Mouse (Mus musculus) right cerebral cortex, postnatal 10 days (tissue): ENCODE measurements at regions not wholly inside any gene's neighbourhood (a gene's known extent, or its start where the extent isn't known, plus 50 kb on each side); places are given as distances from the start of the nearest gene placed in this dataset.

Experiments used
- DNase-seq, 2 experiments: peaks; one replicate each; pipeline ENCODE4 v3.0.0; 2021; ENCODE audit warnings: low spot score in 2 of 2

GRCm38 (mm10) chr11:31531416-31531815 lies 140.3 kb downstream of the Bod1 start:
- DNase-seq = no peak

- no peak for DNase-seq
These were observed 140.8 kb downstream of the Bod1 start for GRCm38 (mm10) chr11:31530851-31531250.

DNA sequence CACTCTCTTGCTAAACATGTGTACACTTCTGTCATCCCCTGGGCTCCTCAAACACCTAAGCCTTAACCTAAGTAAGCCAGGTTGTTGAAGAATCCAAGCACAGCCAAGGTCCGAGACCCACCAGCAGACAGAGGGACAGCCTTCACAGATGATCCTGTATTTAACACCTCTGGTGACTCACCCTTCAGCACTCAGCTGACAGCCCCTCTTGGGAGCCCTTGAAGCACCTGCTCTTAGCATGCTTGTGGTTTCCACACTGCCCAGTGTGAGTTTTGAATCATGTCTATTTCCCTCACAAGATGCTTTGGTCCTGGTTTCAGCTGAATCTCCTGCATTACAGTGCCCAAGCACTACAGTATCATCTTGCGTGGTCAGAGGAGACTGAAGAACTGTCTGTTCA lies 142.0 kb downstream of the Bod1 start:
- DNase-seq = no peak

GRCm38 (mm10) chr11:31524708-31525107 lies 147.0 kb downstream of the Bod1 start:
- no peak for DNase-seq

- no peak for DNase-seq
These were observed 147.5 kb downstream of the Bod1 start for GRCm38 (mm10) chr11:31524065-31524618.

GRCm38 (mm10) chr11:31522127-31522526 lies 149.6 kb downstream of the Bod1 start:
- no peak for DNase-seq

GRCm38 (mm10) chr11:31520909-31521308 lies 150.8 kb downstream of the Bod1 start:
- no peak for DNase-seq

- no peak for DNase-seq
These were observed 133.5 kb upstream of the Stc2 start for GRCm38 (mm10) chr11:31503239-31503916.

GRCm38 (mm10) chr11:31485429-31485828 lies 115.6 kb upstream of the Stc2 start:
- no peak for DNase-seq

- no peak for DNase-seq
These were observed 111.1 kb upstream of the Stc2 start for GRCm38 (mm10) chr11:31481057-31481340.

DNA sequence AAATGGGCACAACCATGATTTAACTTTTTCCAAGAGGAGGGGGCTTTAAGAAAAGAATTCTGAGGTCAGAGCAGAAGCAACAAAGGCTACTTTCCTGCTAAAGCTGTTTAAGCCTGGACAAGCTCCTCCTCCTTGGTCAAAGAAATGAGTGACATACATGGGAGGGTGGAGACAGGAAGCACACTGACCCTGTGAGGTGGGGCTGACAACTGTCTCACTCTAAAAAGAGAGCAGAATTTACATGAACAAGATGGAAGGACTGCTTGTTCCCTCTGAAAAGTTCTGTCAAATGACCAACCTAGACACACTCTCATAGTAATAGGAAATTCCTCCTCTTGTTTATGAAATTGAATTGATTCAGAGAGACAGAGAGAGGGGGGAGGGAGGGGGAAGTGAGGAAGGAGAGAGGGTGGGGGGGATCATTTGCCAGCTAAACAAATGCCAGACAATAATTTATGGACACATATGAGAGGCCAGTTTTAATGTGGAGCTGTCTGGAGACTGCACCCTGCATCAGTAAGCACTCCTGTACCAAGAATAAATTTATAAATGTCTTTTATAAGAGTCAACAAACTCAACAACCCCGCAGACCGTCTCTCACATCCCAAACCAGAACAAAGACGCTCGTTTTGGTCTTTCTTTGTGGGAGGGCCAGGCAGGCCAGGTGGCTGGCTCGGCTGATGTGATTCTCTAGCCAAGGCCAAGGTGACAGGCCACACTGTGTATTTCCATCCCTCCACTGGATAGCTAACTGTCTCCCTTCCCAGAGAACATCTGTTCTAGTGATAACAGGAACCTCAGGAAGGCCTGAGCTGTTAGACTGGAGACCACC lies 110.6 kb upstream of the Stc2 start:
- DNase-seq = no peak

- no peak for DNase-seq
These were observed 107.9 kb upstream of the Stc2 start for GRCm38 (mm10) chr11:31477763-31478162.

GRCm38 (mm10) chr11:31477104-31477503 lies 107.2 kb upstream of the Stc2 start:
- DNase-seq = no peak

DNA sequence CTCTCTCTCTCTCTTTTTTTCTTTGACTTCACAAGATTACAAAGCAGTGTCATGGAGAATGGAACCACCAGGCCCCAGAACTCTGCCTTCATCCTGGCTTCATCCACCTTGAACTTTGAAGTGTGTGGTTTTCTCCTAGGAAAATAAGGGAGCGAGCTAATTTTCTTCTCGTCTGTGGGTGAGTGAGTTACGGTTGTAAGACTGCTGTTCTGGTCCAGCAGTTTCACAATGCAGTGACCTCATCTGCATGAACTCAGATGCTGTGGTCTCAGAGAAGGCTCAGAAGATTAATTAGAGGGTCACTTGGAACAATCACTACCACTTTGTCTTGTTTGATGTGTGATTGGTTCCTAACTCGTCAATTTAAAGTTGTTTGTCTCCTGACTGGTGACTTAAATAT lies 103.1 kb upstream of the Stc2 start:
- no peak for DNase-seq

- no peak for DNase-seq
These were observed 101.0 kb upstream of the Stc2 start for GRCm38 (mm10) chr11:31470681-31471414.

DNA sequence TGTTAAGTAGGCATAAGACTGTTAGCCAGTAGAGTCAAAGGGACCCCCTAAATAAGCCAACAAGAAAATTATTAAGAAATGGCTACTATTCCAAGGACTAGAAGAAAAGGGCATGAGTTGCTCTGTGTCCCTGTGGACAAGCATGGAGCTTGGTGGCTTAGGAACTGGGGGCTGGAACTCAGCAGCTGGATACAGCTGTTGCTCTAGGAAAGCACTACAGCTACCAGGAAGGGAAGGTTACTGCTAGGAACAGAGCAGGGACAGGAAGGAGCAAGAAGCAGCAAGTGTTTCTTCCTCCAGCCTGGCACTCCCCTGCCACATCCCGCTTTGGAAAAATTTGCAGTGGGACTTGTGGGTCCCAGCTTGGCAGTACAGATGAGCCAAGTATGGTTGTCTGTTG lies 95.0 kb upstream of the Stc2 start:
- DNase-seq = no peak

- no peak for DNase-seq
These were observed 92.6 kb upstream of the Stc2 start for GRCm38 (mm10) chr11:31462440-31462839.

DNA sequence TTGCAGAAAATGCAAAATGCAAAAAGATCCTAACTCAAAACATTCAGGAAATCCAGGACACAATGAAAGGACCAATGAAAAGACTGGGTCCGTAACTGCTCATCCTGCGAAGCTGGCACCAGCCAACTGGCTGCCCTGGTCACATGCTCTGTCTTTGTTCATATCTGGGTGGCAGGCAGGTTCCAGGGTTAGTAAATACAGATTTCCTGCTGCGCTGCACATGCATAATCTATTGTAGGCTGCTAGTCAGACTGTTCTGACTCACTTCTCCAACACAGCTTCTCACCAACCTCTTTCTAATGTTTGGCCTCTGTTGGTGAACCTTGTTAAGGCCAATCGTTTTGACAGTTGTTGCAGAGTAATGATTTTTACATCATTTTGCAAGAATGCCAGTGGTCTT lies 92.0 kb upstream of the Stc2 start:
- DNase-seq = no peak

GRCm38 (mm10) chr11:31461348-31461747 lies 91.5 kb upstream of the Stc2 start:
- DNase-seq = no peak

- no peak for DNase-seq
These were observed 57.5 kb upstream of the Stc2 start for GRCm38 (mm10) chr11:31427374-31427773.
